Mouse (Mus musculus): ENCODE data around the gene Slc43a2. TPM values are rescaled to one million over a fixed set of nuclear protein-coding genes. Genes with fewer than 3 reads are reported as not detected.
"Not testable (repeated sequence)": the region's sequence is repeated elsewhere in the genome, so short reads cannot be mapped to it uniquely, and the experiment has no call there.

Slc43a2 gene
- polyA plus RNA-seq, 1 experiment from 2014 or later: 20.2 TPM

- Histone ChIP-seq H3K4me3 (no peak overlapping the region), H3K27ac (0 out of 2 replicates have a peak overlapping the region, but pooled peaks have one; percentile 21), H3K4me2 (no peak overlapping the region), H3K4me1 (peaks cover 25% of the 10 kb centered on the region), H3K9me3 (no peaks in the 10 kb centered on the region), H3K27me3 (replicated peaks) (no peaks in the 10 kb centered on the region), H3K36me3 (replicated peaks) (peaks cover 6% of the 10 kb centered on the region; the same call in 1 of the 2 replicates), H3K9ac (no peak overlapping the region)
- ATAC-seq (replicated peaks): no peak
- 65% methylated on average over 19 of the region's 19 CpGs for WGBS
These were observed 9.5 kb downstream of the Slc43a2 start for GRCm38 (mm10) chr11:75540710-75541581.

- 82% methylated on average over 9 of the region's 9 CpGs for WGBS
- Histone ChIP-seq H3K4me3 (no peak overlapping the region), H3K9ac (no peak overlapping the region), H3K4me2 (no peak overlapping the region), H3K4me1 (peaks cover 6% of the 10 kb centered on the region; the same call in 1 of the 2 replicates), H3K27me3 (replicated peaks) (no peaks in the 10 kb centered on the region), H3K36me3 (replicated peaks) (peaks cover 22% of the 10 kb centered on the region), H3K9me3 (no peaks in the 10 kb centered on the region), H3K27ac (no peak overlapping the region)
- ATAC-seq (replicated peaks): no peak
These were observed 13.2 kb downstream of the Slc43a2 start for GRCm38 (mm10) chr11:75544713-75545112.

- Histone ChIP-seq H3K36me3 (replicated peaks) (peaks cover 22% of the 10 kb centered on the region), H3K27ac (no peak overlapping the region), H3K4me3 (no peak overlapping the region), H3K9ac (no peak overlapping the region), H3K4me1 (0 out of 2 replicates have a peak, but pooled peaks cover 7% of the 10 kb centered on the region), H3K9me3 (no peaks in the 10 kb centered on the region), H3K4me2 (no peak overlapping the region), H3K27me3 (replicated peaks) (no peaks in the 10 kb centered on the region)
- WGBS: 74% methylated on average over 4 of the region's 4 CpGs
- no peak for ATAC-seq (replicated peaks)
These were observed 14.6 kb downstream of the Slc43a2 start for GRCm38 (mm10) chr11:75546057-75546456.

- WGBS: 55% methylated on average over 5 of the region's 5 CpGs
- no peak for ATAC-seq (replicated peaks)
- H3K9me3 ChIP-seq: no peaks in the 10 kb centered on the region
- H3K4me1 ChIP-seq: peaks cover 14% of the 10 kb centered on the region; the same call in 1 of the 2 replicates
- no peak overlapping the region for H3K4me2 ChIP-seq
- no peak overlapping the region for H3K9ac ChIP-seq
- H3K36me3 ChIP-seq (replicated peaks): peaks cover 22% of the 10 kb centered on the region
- no peaks in the 10 kb centered on the region for H3K27me3 ChIP-seq (replicated peaks)
- no peak overlapping the region for H3K4me3 ChIP-seq
- no peak overlapping the region for H3K27ac ChIP-seq
These were observed 18.2 kb downstream of the Slc43a2 start for GRCm38 (mm10) chr11:75549658-75550111.

GRCm38 (mm10) chr11:75550200-75550946 is 18.9 kb downstream of the Slc43a2 start:
- no peak for ATAC-seq (replicated peaks)

GRCm38 (mm10) chr11:75551321-75551720 is 19.8 kb downstream of the Slc43a2 start:
- H3K27ac ChIP-seq: no peak overlapping the region
- WGBS: 87% methylated on average over 5 of the region's 5 CpGs
- H3K4me3 ChIP-seq: no peak overlapping the region
- no peak for ATAC-seq (replicated peaks)
- H3K9me3 ChIP-seq: no peaks in the 10 kb centered on the region
- peaks cover 14% of the 10 kb centered on the region; the same call in 1 of the 2 replicates for H3K4me1 ChIP-seq
- peaks cover 12% of the 10 kb centered on the region for H3K36me3 ChIP-seq (replicated peaks)
- no peak overlapping the region for H3K9ac ChIP-seq
- H3K4me2 ChIP-seq: no peak overlapping the region
- H3K27me3 ChIP-seq (replicated peaks): no peaks in the 10 kb centered on the region

More at GRCm38 (mm10) chr11:75550200-75550946, 18.9 kb downstream of the Slc43a2 start:
- H3K9me3 ChIP-seq: no peaks in the 10 kb centered on the region
- H3K36me3 ChIP-seq (replicated peaks): peaks cover 17% of the 10 kb centered on the region
- H3K4me1 ChIP-seq: peaks cover 14% of the 10 kb centered on the region; the same call in 1 of the 2 replicates
- H3K27me3 ChIP-seq (replicated peaks): no peaks in the 10 kb centered on the region
- H3K4me2 ChIP-seq: no peak overlapping the region
- H3K4me3 ChIP-seq: no peak overlapping the region
- no peak overlapping the region for H3K9ac ChIP-seq
- H3K27ac ChIP-seq: 0 out of 2 replicates have a peak overlapping the region, but pooled peaks have one; percentile 44
- 61% methylated on average over 12 of the region's 12 CpGs for WGBS

- no peak for ATAC-seq (replicated peaks)
- Histone ChIP-seq H3K4me1 (peaks cover 14% of the 10 kb centered on the region; the same call in 1 of the 2 replicates), H3K27ac (0 out of 2 replicates have a peak overlapping the region, but pooled peaks have one; percentile 7), H3K4me2 (no peak overlapping the region), H3K9me3 (no peaks in the 10 kb centered on the region), H3K36me3 (replicated peaks) (peaks cover 7% of the 10 kb centered on the region; the same call in 1 of the 2 replicates), H3K4me3 (no peak overlapping the region), H3K27me3 (replicated peaks) (no peaks in the 10 kb centered on the region), H3K9ac (peak overlapping the region; percentile 4; the same call in 1 of the 2 replicates)
- 55% methylated on average over 9 of the region's 9 CpGs for WGBS
These were observed 20.5 kb downstream of the Slc43a2 start for GRCm38 (mm10) chr11:75551961-75552441.

- no peaks in the 10 kb centered on the region for H3K9me3 ChIP-seq
- H3K4me3 ChIP-seq: no peak overlapping the region
- H3K9ac ChIP-seq: no peak overlapping the region
- H3K4me2 ChIP-seq: no peak overlapping the region
- peaks cover 14% of the 10 kb centered on the region; the same call in 1 of the 2 replicates for H3K4me1 ChIP-seq
- no peaks in the 10 kb centered on the region for H3K27me3 ChIP-seq (replicated peaks)
- 64% methylated on average over 7 of the region's 7 CpGs for WGBS
- H3K36me3 ChIP-seq (replicated peaks): 0 out of 2 replicates have a peak, but pooled peaks cover 6% of the 10 kb centered on the region
- ATAC-seq (replicated peaks): no peak
- 0 out of 2 replicates have a peak overlapping the region, but pooled peaks have one; percentile 7 for H3K27ac ChIP-seq
These were observed 21.5 kb downstream of the Slc43a2 start for GRCm38 (mm10) chr11:75552906-75553482.

- not testable (repeated sequence) for H3K9me3 ChIP-seq; H3K36me3 ChIP-seq (replicated peaks); ATAC-seq (replicated peaks); H3K9ac ChIP-seq; H3K27me3 ChIP-seq (replicated peaks); H3K4me2 ChIP-seq; H3K4me1 ChIP-seq; H3K4me3 ChIP-seq; H3K27ac ChIP-seq
- 94% methylated on average over 6 of the region's 6 CpGs for WGBS
These were observed 24.5 kb downstream of the Slc43a2 start for GRCm38 (mm10) chr11:75556006-75556405.

- Histone ChIP-seq H3K9ac (no peak overlapping the region), H3K9me3 (no peaks in the 10 kb centered on the region), H3K4me2 (no peak overlapping the region), H3K4me1 (peaks cover 4% of the 10 kb centered on the region; the same call in 1 of the 2 replicates), H3K27me3 (replicated peaks) (no peaks in the 10 kb centered on the region), H3K27ac (no peak overlapping the region), H3K4me3 (no peak overlapping the region), H3K36me3 (replicated peaks) (0 out of 2 replicates have a peak, but pooled peaks cover 9% of the 10 kb centered on the region)
- ATAC-seq (replicated peaks): no peak
- WGBS: 80% methylated on average over 6 of the region's 6 CpGs
These were observed 25.6 kb downstream of the Slc43a2 start for GRCm38 (mm10) chr11:75557142-75557541.

GRCm38 (mm10) chr11:75558101-75558500 is 26.6 kb downstream of the Slc43a2 start:
- Histone ChIP-seq H3K27me3 (replicated peaks) (no peaks in the 10 kb centered on the region), H3K9ac (no peak overlapping the region), H3K4me2 (no peak overlapping the region), H3K27ac (no peak overlapping the region), H3K4me3 (no peak overlapping the region), H3K4me1 (no peaks in the 10 kb centered on the region), H3K9me3 (no peaks in the 10 kb centered on the region), H3K36me3 (replicated peaks) (peaks cover 16% of the 10 kb centered on the region; the same call in 1 of the 2 replicates)
- WGBS: 81% methylated on average over 1 of the region's 1 CpGs
- no peak for ATAC-seq (replicated peaks)

Data from midbrain, embryonic 15.5 days (tissue).